Mouse (Mus musculus): ENCODE measurements around the gene Cep126. TPM values are rescaled to one million over a fixed set of nuclear protein-coding genes. Genes with fewer than 3 reads are reported as not detected.

The Cep126 gene
- polyA plus RNA-seq, 1 experiment from 2014 or later, result 6.2 TPM

- Histone ChIP-seq H3K27ac (ENCODE audit: low read depth, low read length) (no peak overlapping the region), H3K36me3 (ENCODE audit: control insufficient read depth, insufficient read depth, low read length) (no peaks in the 10 kb centered on the region), H3K9ac (ENCODE audit: low read depth, low read length) (no peak overlapping the region), H3K4me2 (replicated peaks; ENCODE audit: low read depth, low read length) (no peak overlapping the region), H3K27me3 (ENCODE audit: control insufficient read depth, insufficient read depth, low read length) (no peaks in the 10 kb centered on the region), H3K4me1 (ENCODE audit: control insufficient read depth, insufficient read depth, low read length) (no peaks in the 10 kb centered on the region), H3K4me3 (ENCODE audit: low read length) (no peak overlapping the region), H3K9me3 (ENCODE audit: control insufficient read depth, low read length) (no peaks in the 10 kb centered on the region)
- no peak for ATAC-seq (ENCODE audit: low FRiP score, low TSS enrichment)
- WGBS, result 86% methylated on average over 6 of the region's 6 CpGs
Observed at GRCm38 (mm10) chr9:8100962-8101361, 33.1 kb downstream of the Cep126 start.

GRCm38 (mm10) chr9:8078882-8079281 lies 55.2 kb downstream of the Cep126 start:
- Histone ChIP-seq H3K9me3 (ENCODE audit: control insufficient read depth, low read length) (no peaks in the 10 kb centered on the region), H3K9ac (ENCODE audit: low read depth, low read length) (no peak overlapping the region), H3K4me2 (replicated peaks; ENCODE audit: low read depth, low read length) (no peak overlapping the region), H3K4me3 (ENCODE audit: low read length) (no peak overlapping the region), H3K27me3 (ENCODE audit: control insufficient read depth, insufficient read depth, low read length) (no peaks in the 10 kb centered on the region), H3K36me3 (ENCODE audit: control insufficient read depth, insufficient read depth, low read length) (no peaks in the 10 kb centered on the region), H3K4me1 (ENCODE audit: control insufficient read depth, insufficient read depth, low read length) (no peaks in the 10 kb centered on the region), H3K27ac (ENCODE audit: low read depth, low read length) (no peak overlapping the region)
- 89% methylated on average over 5 of the region's 5 CpGs for WGBS
- ATAC-seq (ENCODE audit: low FRiP score, low TSS enrichment), result no peak

- Histone ChIP-seq H3K4me1 (ENCODE audit: control insufficient read depth, insufficient read depth, low read length) (no peaks in the 10 kb centered on the region), H3K9ac (ENCODE audit: low read depth, low read length) (no peak overlapping the region), H3K9me3 (ENCODE audit: control insufficient read depth, low read length) (no peaks in the 10 kb centered on the region), H3K27ac (ENCODE audit: low read depth, low read length) (no peak overlapping the region), H3K4me3 (ENCODE audit: low read length) (no peak overlapping the region), H3K27me3 (ENCODE audit: control insufficient read depth, insufficient read depth, low read length) (no peaks in the 10 kb centered on the region), H3K4me2 (replicated peaks; ENCODE audit: low read depth, low read length) (no peak overlapping the region), H3K36me3 (ENCODE audit: control insufficient read depth, insufficient read depth, low read length) (no peaks in the 10 kb centered on the region)
- peak; percentile 55; the same call in 1 of the 2 replicates for ATAC-seq (ENCODE audit: low FRiP score, low TSS enrichment)
Observed at GRCm38 (mm10) chr9:8074345-8074744, 59.7 kb downstream of the Cep126 start.

- no peak; the same call in 1 of the 2 replicates for ATAC-seq (ENCODE audit: low FRiP score, low TSS enrichment)
- Histone ChIP-seq H3K4me3 (ENCODE audit: low read length) (no peak overlapping the region), H3K27me3 (ENCODE audit: control insufficient read depth, insufficient read depth, low read length) (no peaks in the 10 kb centered on the region), H3K27ac (ENCODE audit: low read depth, low read length) (no peak overlapping the region), H3K9me3 (ENCODE audit: control insufficient read depth, low read length) (no peaks in the 10 kb centered on the region), H3K4me2 (replicated peaks; ENCODE audit: low read depth, low read length) (no peak overlapping the region), H3K4me1 (ENCODE audit: control insufficient read depth, insufficient read depth, low read length) (no peaks in the 10 kb centered on the region), H3K9ac (ENCODE audit: low read depth, low read length) (no peak overlapping the region), H3K36me3 (ENCODE audit: control insufficient read depth, insufficient read depth, low read length) (no peaks in the 10 kb centered on the region)
- 94% methylated on average over 3 of the region's 3 CpGs for WGBS
Observed at GRCm38 (mm10) chr9:8073203-8073755, 60.8 kb downstream of the Cep126 start.

- Histone ChIP-seq H3K9ac (ENCODE audit: low read depth, low read length) (no peak overlapping the region), H3K4me3 (ENCODE audit: low read length) (no peak overlapping the region), H3K27me3 (ENCODE audit: control insufficient read depth, insufficient read depth, low read length) (no peaks in the 10 kb centered on the region), H3K27ac (ENCODE audit: low read depth, low read length) (no peak overlapping the region), H3K9me3 (ENCODE audit: control insufficient read depth, low read length) (no peaks in the 10 kb centered on the region), H3K4me1 (ENCODE audit: control insufficient read depth, insufficient read depth, low read length) (no peaks in the 10 kb centered on the region), H3K36me3 (ENCODE audit: control insufficient read depth, insufficient read depth, low read length) (no peaks in the 10 kb centered on the region), H3K4me2 (replicated peaks; ENCODE audit: low read depth, low read length) (no peak overlapping the region)
- ATAC-seq (ENCODE audit: low FRiP score, low TSS enrichment), result no peak
- WGBS, result 89% methylated on average over 3 of the region's 3 CpGs
Observed at GRCm38 (mm10) chr9:8059636-8060035, 74.5 kb downstream of the Cep126 start.

GRCm38 (mm10) chr9:8054831-8055230 lies 79.3 kb downstream of the Cep126 start:
- Histone ChIP-seq H3K27ac (ENCODE audit: low read depth, low read length) (no peak overlapping the region), H3K27me3 (ENCODE audit: control insufficient read depth, insufficient read depth, low read length) (no peaks in the 10 kb centered on the region), H3K9me3 (ENCODE audit: control insufficient read depth, low read length) (no peaks in the 10 kb centered on the region), H3K4me3 (ENCODE audit: low read length) (no peak overlapping the region), H3K4me1 (ENCODE audit: control insufficient read depth, insufficient read depth, low read length) (no peaks in the 10 kb centered on the region), H3K36me3 (ENCODE audit: control insufficient read depth, insufficient read depth, low read length) (no peaks in the 10 kb centered on the region), H3K4me2 (replicated peaks; ENCODE audit: low read depth, low read length) (no peak overlapping the region), H3K9ac (ENCODE audit: low read depth, low read length) (no peak overlapping the region)
- 15% methylated on average over 1 of the region's 1 CpGs for WGBS
- no peak for ATAC-seq (ENCODE audit: low FRiP score, low TSS enrichment)

- H3K4me3 ChIP-seq (ENCODE audit: low read length), result peak overlapping the region; percentile 66; the same call in 1 of the 2 replicates
- H3K9me3 ChIP-seq (ENCODE audit: control insufficient read depth, low read length), result no peaks in the 10 kb centered on the region
- ATAC-seq (ENCODE audit: low FRiP score, low TSS enrichment), result peak; percentile 36; the same call in 1 of the 2 replicates
- no peaks in the 10 kb centered on the region; the same call in 1 of the 2 replicates for H3K36me3 ChIP-seq (ENCODE audit: control insufficient read depth, insufficient read depth, low read length)
- no peak overlapping the region; the same call in 1 of the 2 replicates for H3K27ac ChIP-seq (ENCODE audit: low read depth, low read length)
- H3K4me1 ChIP-seq (ENCODE audit: control insufficient read depth, insufficient read depth, low read length), result peaks cover 3% of the 10 kb centered on the region; the same call in 1 of the 2 replicates
- peak overlapping the region; percentile 67 for H3K4me2 ChIP-seq (replicated peaks; ENCODE audit: low read depth, low read length)
- H3K9ac ChIP-seq (ENCODE audit: low read depth, low read length), result no peak overlapping the region; the same call in 1 of the 2 replicates
- WGBS, result 13% methylated on average over 5 of the region's 5 CpGs
- no peaks in the 10 kb centered on the region for H3K27me3 ChIP-seq (ENCODE audit: control insufficient read depth, insufficient read depth, low read length)
Observed at GRCm38 (mm10) chr9:8043044-8043387, 91.1 kb downstream of the Cep126 start.

GRCm38 (mm10) chr9:8042338-8043043 lies 91.6 kb downstream of the Cep126 start, which contains the start of gene Cfap300:
Cfap300 (minus strand) TSS chr9:8042823.
- peak within 1 kb of the TSS; percentile 66 for H3K4me3 ChIP-seq (ENCODE audit: low read length)
- under 1% methylated on average over 39 of the region's 39 CpGs for WGBS
- H3K4me2 ChIP-seq (replicated peaks; ENCODE audit: low read depth, low read length), result peak within 1 kb of the TSS; percentile 67
- H3K36me3 ChIP-seq (ENCODE audit: control insufficient read depth, insufficient read depth, low read length), result no peaks in the 10 kb centered on the region; the same call in 1 of the 2 replicates
- no peaks in the 10 kb centered on the region for H3K9me3 ChIP-seq (ENCODE audit: control insufficient read depth, low read length)
- peak within 1 kb of the TSS; percentile 68 for H3K9ac ChIP-seq (ENCODE audit: low read depth, low read length)
- no peak within 1 kb of the TSS; the same call in 1 of the 2 replicates for H3K27ac ChIP-seq (ENCODE audit: low read depth, low read length)
- peaks cover 3% of the 10 kb centered on the region; the same call in 1 of the 2 replicates for H3K4me1 ChIP-seq (ENCODE audit: control insufficient read depth, insufficient read depth, low read length)
- ATAC-seq (ENCODE audit: low FRiP score, low TSS enrichment), result peak; percentile 99
- no peaks in the 10 kb centered on the region for H3K27me3 ChIP-seq (ENCODE audit: control insufficient read depth, insufficient read depth, low read length)

- Histone ChIP-seq H3K9ac (ENCODE audit: low read depth, low read length) (no peak overlapping the region), H3K4me3 (ENCODE audit: low read length) (no peak overlapping the region), H3K27ac (ENCODE audit: low read depth, low read length) (no peak overlapping the region), H3K36me3 (ENCODE audit: control insufficient read depth, insufficient read depth, low read length) (no peaks in the 10 kb centered on the region; the same call in 1 of the 2 replicates), H3K27me3 (ENCODE audit: control insufficient read depth, insufficient read depth, low read length) (no peaks in the 10 kb centered on the region), H3K4me1 (ENCODE audit: control insufficient read depth, insufficient read depth, low read length) (0 out of 2 replicates have a peak, but pooled peaks cover 4% of the 10 kb centered on the region), H3K4me2 (replicated peaks; ENCODE audit: low read depth, low read length) (no peak overlapping the region), H3K9me3 (ENCODE audit: control insufficient read depth, low read length) (no peaks in the 10 kb centered on the region)
- WGBS, result 27% methylated on average over 7 of the region's 7 CpGs
- peak; percentile 77 for ATAC-seq (ENCODE audit: low FRiP score, low TSS enrichment)
Observed at GRCm38 (mm10) chr9:8035546-8035945, 98.5 kb downstream of the Cep126 start.

Data from kidney, embryonic 14.5 days (tissue).